Mouse (Mus musculus): ENCODE measurements at regions not wholly inside any gene's neighbourhood (a gene's known extent, or its start where the extent isn't known, plus 50 kb on each side); places are given as distances from the start of the nearest gene placed in this dataset.

DNA sequence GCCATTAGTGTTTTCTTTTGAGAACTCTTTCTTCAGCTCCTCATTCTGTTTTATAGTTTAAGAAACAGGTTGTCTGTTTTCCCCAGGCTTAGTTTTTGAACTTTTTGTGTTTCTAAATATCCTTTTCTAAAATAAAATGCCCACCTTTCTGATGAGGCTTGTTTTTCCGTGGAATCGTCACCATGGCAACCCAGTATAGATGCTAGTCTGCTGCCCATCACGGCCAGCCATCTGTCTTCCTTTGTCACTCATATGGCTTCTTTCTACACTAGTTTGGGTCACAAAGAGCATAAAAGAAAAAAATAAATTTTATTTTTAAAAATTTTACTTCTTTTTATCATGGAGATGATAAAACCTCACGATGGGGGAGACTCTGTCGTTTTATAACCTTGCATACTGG, 93.7 kb upstream of the Cox10 start:
- intact Hi-C loops (cut with DNase I): no loop called here
- DNase-seq (ENCODE audit: extremely low spot score in 1 of 2, low spot score in 2 of 2): no peak

DNA sequence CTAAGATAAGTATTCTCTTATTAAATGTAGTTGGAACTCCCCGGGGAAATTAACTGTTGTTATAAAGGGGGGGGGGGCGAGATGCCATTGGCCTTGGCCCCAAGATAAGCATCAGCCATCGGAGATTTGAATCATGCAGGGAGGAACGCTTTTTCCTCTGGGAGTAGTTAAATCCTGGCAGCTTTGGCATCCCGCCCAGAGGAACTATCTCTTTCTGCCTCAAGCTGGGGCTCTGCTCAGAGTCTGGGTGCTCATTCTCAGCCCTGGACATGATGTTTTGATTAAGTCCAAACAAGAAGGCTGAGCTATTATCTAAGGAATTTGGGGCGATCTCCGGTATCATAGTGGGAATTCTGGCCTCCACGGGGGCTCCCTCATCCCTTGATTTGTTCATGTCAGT, 89.4 kb upstream of the Cox10 start:
- peak; percentile 11 to 71 for DNase-seq (ENCODE audit: extremely low spot score in 1 of 2, low spot score in 2 of 2)

DNA sequence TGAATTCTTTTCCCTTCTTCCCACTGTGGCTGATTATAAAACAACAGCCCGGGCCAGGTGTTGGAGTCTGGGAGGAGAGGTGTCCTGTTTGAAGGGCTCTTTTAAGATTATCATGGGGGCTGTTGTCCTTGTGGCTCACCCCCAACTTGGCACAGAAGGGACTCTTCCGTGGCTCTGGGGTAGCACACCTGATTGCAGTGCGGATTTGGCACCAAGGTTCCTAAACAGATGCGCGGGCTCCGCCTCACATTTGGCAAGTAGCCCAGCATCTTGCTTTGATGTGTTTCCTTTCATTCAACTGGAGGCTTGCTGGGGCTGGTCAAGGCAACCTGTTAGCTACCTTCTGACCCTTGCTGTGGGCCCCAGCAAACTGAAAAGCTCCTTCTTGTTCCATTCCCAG, 85.5 kb upstream of the Cox10 start:
- intact Hi-C loops (cut with DNase I): no loop called here

More for the DNA sequence above, 89.4 kb upstream of the Cox10 start:
- intact Hi-C loops (cut with DNase I): no loop called here

DNA sequence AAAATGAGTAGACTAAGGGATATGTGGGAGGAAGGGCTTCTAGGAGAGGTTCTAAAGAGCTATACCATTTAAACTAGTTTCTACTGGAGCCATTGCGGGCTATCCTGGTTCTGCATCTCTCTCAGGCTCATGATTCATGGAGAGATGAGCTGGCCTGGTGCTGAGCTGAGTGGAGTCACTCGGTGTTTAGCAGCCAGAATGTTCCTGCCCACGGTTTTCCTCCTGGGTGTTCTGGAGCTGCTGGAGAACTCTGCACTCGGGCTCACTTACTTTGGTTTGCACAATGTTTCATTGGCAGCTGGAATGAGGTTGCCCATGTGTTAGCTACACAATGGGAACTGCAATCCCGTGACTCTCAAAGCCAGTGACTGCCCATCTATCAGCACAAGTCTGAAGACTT, 79.0 kb upstream of the Cox10 start:
- DNase-seq (ENCODE audit: extremely low spot score in 1 of 2, low spot score in 2 of 2): no peak
- intact Hi-C loops (cut with DNase I): no loop called here

More for the DNA sequence above, 85.5 kb upstream of the Cox10 start:
- DNase-seq (ENCODE audit: extremely low spot score in 1 of 2, low spot score in 2 of 2): peak in 1 of 2 experiments; percentile 32

DNA sequence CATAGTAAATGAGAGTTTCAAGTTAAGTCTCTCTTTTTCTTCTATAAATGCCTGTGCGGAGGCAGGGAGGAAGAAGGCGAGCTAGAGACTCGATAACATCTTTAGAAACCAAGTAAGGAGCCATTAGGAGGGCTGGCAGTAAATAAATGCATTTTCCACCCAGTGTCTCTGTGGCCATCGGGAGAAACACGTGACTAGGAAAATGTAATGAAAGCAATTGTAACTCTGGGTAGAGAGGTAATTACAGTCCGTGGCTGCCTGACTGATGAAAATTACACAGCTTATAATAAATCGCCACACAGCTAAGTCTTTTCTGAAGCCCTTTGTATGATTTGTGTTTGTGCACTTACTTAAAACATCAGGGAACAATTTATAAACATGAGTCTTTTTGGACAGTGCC, 77.4 kb upstream of the Cox10 start:
- intact Hi-C loops (cut with DNase I): no loop called here
- DNase-seq (ENCODE audit: extremely low spot score in 1 of 2, low spot score in 2 of 2): no peak

DNA sequence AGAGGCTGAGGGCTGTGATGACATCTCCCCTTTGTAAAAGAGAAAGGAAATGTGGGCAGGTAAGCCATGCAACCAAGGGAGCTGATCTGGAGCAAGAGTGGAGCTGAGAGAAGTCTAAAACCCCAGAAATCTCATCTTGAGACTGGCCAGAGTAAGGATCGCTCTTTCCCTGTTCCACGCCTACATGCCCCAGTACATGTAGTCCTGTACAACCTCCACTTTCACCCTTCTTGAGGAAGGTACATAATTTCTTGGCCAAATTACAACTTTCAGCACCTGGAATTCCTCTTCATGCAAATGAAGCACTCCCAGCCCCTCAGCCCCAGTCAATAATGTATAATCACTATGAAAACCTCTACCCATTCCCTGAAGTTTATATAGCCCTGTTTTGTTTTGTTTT, 60.2 kb upstream of the Cox10 start:
- no peak for DNase-seq (ENCODE audit: extremely low spot score in 1 of 2, low spot score in 2 of 2)
- intact Hi-C loops (cut with DNase I): no loop called here

DNA sequence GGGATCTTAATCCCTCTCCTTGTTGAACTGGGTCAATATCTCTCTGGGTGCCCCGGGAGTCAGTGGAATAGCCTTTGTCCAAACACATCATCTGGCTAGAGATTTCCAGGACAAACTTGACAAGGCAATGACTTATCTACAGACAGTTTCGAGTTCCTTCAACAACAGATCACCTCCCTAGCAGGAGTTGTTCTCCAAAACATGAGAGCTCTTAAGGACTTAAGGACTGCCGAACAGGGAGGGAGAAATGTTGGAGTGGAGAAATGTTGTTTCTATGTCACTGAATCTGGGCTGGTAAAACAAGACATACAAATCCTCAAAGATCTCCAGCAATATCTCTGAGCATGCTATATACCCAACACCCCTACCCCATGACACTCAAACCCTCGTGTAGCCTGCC, 59.7 kb upstream of the Cox10 start:
- intact Hi-C loops (cut with DNase I): no loop called here
- DNase-seq (ENCODE audit: extremely low spot score in 1 of 2, low spot score in 2 of 2): no peak

DNA sequence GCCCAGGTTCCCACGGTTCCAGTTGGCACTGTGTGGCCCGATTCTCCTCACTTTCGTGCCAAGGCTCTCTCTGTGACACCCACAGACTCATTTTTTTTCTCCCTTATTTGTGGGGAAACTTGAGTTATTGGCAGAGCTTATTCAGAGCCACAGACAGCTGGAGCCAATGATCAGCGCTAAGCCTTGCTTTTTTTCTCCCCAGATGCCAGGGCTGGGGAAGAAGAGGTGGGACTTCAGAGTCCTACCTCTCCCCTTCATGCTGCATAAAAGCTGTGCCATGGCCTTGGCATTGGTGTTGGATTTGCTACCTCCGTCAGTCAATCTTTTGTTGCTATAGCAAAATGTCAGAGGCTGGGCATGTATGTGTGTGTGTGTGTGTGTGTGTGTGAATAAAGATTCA, 56.5 kb upstream of the Cox10 start:
- intact Hi-C loops (cut with DNase I): no loop called here
- no peak for DNase-seq (ENCODE audit: extremely low spot score in 1 of 2, low spot score in 2 of 2)

DNA sequence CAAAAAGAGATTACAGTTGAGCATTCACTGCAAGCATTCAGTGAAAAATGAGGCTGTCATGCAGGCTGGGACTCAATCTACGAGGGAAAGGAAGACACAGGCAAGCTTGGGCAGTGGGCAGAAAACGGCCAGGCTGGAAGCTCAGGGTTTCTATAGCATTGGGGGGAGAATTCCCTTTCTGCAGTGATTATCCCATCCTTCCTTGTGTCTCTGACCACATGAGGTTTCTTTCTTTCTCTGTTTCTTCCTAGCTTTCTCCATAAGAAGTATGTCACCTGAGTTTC, 56.0 kb upstream of the Cox10 start:
- no peak for DNase-seq (ENCODE audit: extremely low spot score in 1 of 2, low spot score in 2 of 2)
- intact Hi-C loops (cut with DNase I): no loop called here

DNA sequence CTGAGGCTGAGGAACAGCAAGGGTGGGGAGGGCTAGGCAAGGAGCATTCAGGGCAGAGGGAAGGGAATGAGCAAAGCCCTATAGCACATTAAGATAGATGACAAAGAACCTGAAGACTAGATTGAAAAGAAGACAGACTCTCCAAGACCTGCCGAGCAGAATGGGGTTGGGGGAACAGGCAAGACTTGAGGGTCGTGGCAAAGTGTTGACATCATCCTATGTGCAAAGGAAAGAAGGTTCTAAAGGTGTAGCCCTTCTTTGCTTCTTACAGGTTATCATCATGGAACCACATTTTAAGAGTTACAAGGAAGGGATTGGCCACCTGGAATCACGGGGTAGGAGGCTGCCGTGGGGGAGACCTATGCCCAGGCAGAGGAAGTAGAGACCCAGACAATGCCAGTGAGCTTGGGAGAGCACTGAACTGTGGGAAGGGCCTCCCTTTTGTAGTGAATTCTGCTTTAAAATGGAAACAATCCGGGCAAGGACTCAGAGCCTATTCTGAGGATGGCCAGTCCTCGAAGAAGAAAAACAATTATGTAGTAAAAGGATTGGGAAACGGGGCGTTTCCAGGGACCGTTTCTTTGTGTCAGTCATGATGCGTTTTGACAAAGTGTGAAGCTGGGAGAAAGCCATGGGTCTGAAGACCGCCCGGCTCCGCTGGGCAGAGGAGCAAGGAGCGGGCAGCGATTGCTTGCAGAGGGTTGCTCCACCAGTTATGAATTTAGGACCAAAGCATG, 55.5 kb upstream of the Cox10 start:
- no peak for DNase-seq (ENCODE audit: extremely low spot score in 1 of 2, low spot score in 2 of 2)
- intact Hi-C loops (cut with DNase I): no loop called here

Data from left cerebral cortex, postnatal 10 days (tissue).